Mouse (Mus musculus) kidney, adult 2 months (tissue): ENCODE data around the gene Sesn2. TPM values are rescaled to one million over a fixed set of nuclear protein-coding genes. Genes with fewer than 3 reads are reported as not detected.

ENCODE experiments used
- DNase-seq: peaks from one replicate; pipeline ENCODE4 v3.0.0; 2021
- H3K27ac ChIP-seq: fragments of 200-500 bp; 2 replicates; pipeline ENCODE4 v1.5.1; 2012; ENCODE audit warnings: low read depth, low read length, control low read depth, inconsistent platforms; ENCODE audit not compliant: insufficient read depth
- H3K27me3 ChIP-seq: fragments of 200-500 bp; replicated peaks from 2 replicates; pipeline ENCODE4 v1.6.1; 2012; ENCODE audit warnings: mild to moderate bottlenecking, moderate library complexity, low read length, inconsistent platforms; ENCODE audit not compliant: control insufficient read depth, insufficient read depth
- H3K36me3 ChIP-seq: fragments of 200-500 bp; 2 replicates; pipeline ENCODE4 v1.6.1; 2012; ENCODE audit warnings: mild to moderate bottlenecking, moderate library complexity, low read length, inconsistent platforms; ENCODE audit not compliant: control insufficient read depth, insufficient read depth
- H3K4me1 ChIP-seq: fragments of 200-500 bp; 2 replicates; pipeline ENCODE4 v1.6.1; 2011; ENCODE audit warnings: low read length; ENCODE audit not compliant: control insufficient read depth, insufficient read depth
- H3K4me3 ChIP-seq: fragments of 200-500 bp; 2 replicates; pipeline ENCODE4 v1.5.1; 2011; ENCODE audit warnings: mild to moderate bottlenecking, low read depth, low read length, control low read depth; ENCODE audit not compliant: insufficient read depth
- CTCF ChIP-seq: fragments of 200-500 bp; conservative IDR thresholded peaks from 2 replicates; pipeline ENCODE4 v1.5.1; 2011; ENCODE audit warnings: low read depth, mild to moderate bottlenecking, control low read depth, low read length, moderate library complexity, mixed read lengths; ENCODE audit not compliant: insufficient read depth, insufficient read length
- POLR2A ChIP-seq: fragments of 200-500 bp; IDR thresholded peaks from one replicate; pipeline ENCODE4 v1.6.1; 2011; ENCODE audit warnings: low read depth, low read length, control low read depth
- WGBS: fragments of 180-500 bp; shearing (Covaris S2); methylation state at CpG from one replicate; pipeline ENCODE4 v1.1.7; 2018; 5-methylcytosine and 5-hydroxymethylcytosine counted together
- polyA plus RNA-seq: library from polyadenylated mRNA; depleted of rRNA; stranded (reverse); fragments of >200 nt; gene quantifications from 2 replicates; pipeline ENCODE4 v1.2.3, GENCODE M21; 2012

The Sesn2 gene
- polyA plus RNA-seq, 1 experiment = 26.7 TPM

GRCm38 (mm10) chr4:132463430-132464254, 46.7 kb downstream of the Sesn2 start, which contains the start of gene Med18:
Gene Med18, minus strand, starts transcription at chr4:132463921.
- TF ChIP-seq CTCF (peak; percentile 33; the same call in 1 of the 2 replicates), POLR2A (peak; percentile 31)
- Histone ChIP-seq H3K4me3 (peak within 1 kb of the TSS; percentile 78), H3K27ac (peak within 1 kb of the TSS; percentile 56), H3K36me3 (no peaks in the 10 kb centered on the region; the same call in 1 of the 2 replicates), H3K27me3 (no peaks in the 10 kb centered on the region), H3K4me1 (peaks cover 10% of the 10 kb centered on the region; the same call in 1 of the 2 replicates)
- peak; percentile 97 for DNase-seq
- WGBS = under 1% methylated on average over 44 of the region's 44 CpGs

DNA sequence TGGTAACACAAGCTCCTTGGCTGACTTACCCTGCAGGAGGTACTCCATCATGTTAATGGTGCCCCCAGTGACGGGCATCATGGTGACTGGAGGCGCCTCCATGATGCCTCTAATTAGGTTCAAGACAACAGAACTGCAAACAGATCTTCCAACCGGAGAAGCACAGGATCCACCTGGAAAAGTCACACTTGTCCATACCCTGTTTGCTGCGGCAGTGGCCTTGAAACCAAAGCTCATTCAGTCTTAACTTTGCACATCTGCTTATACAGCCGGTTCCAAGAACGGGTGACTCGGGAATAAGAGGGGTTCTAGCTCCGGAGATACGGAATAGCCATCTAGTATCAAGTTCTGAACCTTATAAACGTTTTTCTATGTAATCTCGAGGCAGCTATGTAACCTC, 47.5 kb downstream of the Sesn2 start:
- TF ChIP-seq POLR2A = no peak
- whole genome bisulfite sequencing = 3% methylated on average over 11 of the region's 11 CpGs
- H3K27ac ChIP-seq = no peak overlapping the region
- H3K4me3 ChIP-seq = peak overlapping the region; percentile 78
- H3K27me3 ChIP-seq = no peaks in the 10 kb centered on the region
- no peaks in the 10 kb centered on the region; the same call in 1 of the 2 replicates for H3K36me3 ChIP-seq
- H3K4me1 ChIP-seq = peaks cover 10% of the 10 kb centered on the region; the same call in 1 of the 2 replicates
- no peak for DNase-seq

GRCm38 (mm10) chr4:132460225-132460624, 50.1 kb downstream of the Sesn2 start:
- 88% methylated on average over 8 of the region's 8 CpGs for WGBS
- TF ChIP-seq POLR2A = no peak
- TF ChIP-seq CTCF = no peak
- H3K36me3 ChIP-seq = no peaks in the 10 kb centered on the region; the same call in 1 of the 2 replicates
- H3K27ac ChIP-seq = no peak overlapping the region
- DNase-seq = no peak
- no peak overlapping the region for H3K4me3 ChIP-seq
- H3K27me3 ChIP-seq = no peaks in the 10 kb centered on the region
- H3K4me1 ChIP-seq = peaks cover 7% of the 10 kb centered on the region; the same call in 1 of the 2 replicates

- Histone ChIP-seq H3K4me3 (no peak overlapping the region), H3K27me3 (no peaks in the 10 kb centered on the region), H3K4me1 (no peaks in the 10 kb centered on the region; the same call in 1 of the 2 replicates), H3K36me3 (no peaks in the 10 kb centered on the region; the same call in 1 of the 2 replicates), H3K27ac (no peak overlapping the region; the same call in 1 of the 2 replicates)
- 81% methylated on average over 6 of the region's 6 CpGs for WGBS
- TF ChIP-seq CTCF (no peak), POLR2A (no peak)
- no peak for DNase-seq
These were observed 54.7 kb downstream of the Sesn2 start for GRCm38 (mm10) chr4:132455561-132455960.

- Histone ChIP-seq H3K4me1 (no peaks in the 10 kb centered on the region; the same call in 1 of the 2 replicates), H3K36me3 (no peaks in the 10 kb centered on the region; the same call in 1 of the 2 replicates), H3K27ac (no peak overlapping the region), H3K27me3 (no peaks in the 10 kb centered on the region), H3K4me3 (no peak overlapping the region)
- peak; percentile 52 for DNase-seq
- TF ChIP-seq CTCF = no peak
- no peak for TF ChIP-seq POLR2A
- WGBS = 41% methylated on average over 3 of the region's 3 CpGs
These were observed 55.2 kb downstream of the Sesn2 start for GRCm38 (mm10) chr4:132455146-132455545.

DNA sequence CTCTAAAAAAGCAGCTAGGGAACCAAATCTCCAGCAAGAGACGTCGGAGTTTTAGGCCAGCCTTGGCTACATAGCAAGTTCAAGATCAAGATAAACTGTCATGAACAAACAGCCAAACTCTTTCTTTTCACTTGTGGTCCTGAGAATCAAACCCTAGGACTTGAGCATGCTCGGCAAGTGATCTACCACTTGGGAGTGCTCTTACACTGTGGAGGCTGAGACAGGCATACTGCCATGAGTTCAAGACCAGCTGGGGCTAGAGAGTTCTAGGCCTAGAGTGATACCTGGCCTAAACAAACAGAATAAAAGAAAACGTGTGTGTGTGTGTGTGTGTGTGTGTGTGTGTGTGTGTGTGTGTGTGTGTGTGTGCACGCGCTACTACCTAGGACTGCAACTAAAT, 56.1 kb downstream of the Sesn2 start:
- no peak overlapping the region for H3K4me3 ChIP-seq
- no peaks in the 10 kb centered on the region for H3K27me3 ChIP-seq
- TF ChIP-seq CTCF = peak; percentile 35; the same call in 1 of the 2 replicates
- TF ChIP-seq POLR2A = no peak
- H3K4me1 ChIP-seq = no peaks in the 10 kb centered on the region; the same call in 1 of the 2 replicates
- WGBS = 83% methylated on average over 6 of the region's 6 CpGs
- H3K36me3 ChIP-seq = no peaks in the 10 kb centered on the region; the same call in 1 of the 2 replicates
- no peak for DNase-seq
- H3K27ac ChIP-seq = no peak overlapping the region

DNA sequence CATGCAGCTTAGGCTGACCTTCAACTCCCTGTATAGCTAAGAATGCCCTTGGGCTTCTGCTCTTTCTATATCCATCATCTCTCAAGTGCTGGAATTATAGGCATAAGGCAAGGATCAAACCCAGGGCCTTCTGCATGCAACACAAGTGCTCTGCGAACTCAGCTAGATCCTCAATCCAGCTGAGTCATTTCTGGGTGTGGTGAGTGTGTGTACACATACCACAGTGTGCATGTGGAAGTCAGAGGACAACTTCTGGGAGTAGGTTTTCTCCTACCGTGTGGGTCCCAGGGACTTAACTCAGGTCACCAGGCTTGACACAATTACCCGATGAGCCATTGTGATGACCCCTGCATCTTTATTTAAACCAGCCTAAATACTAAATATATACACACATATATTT, 60.5 kb downstream of the Sesn2 start:
- Histone ChIP-seq H3K27ac (no peak overlapping the region), H3K4me3 (no peak overlapping the region), H3K36me3 (no peaks in the 10 kb centered on the region), H3K4me1 (no peaks in the 10 kb centered on the region), H3K27me3 (no peaks in the 10 kb centered on the region)
- no peak for DNase-seq
- 90% methylated on average over 3 of the region's 3 CpGs for WGBS
- TF ChIP-seq POLR2A = no peak
- no peak for TF ChIP-seq CTCF
